Mouse (Mus musculus): ENCODE measurements around the gene Gm28042. TPM values are rescaled to one million over a fixed set of nuclear protein-coding genes. Genes with fewer than 3 reads are reported as not detected.
A peak's percentile ranks its signal among the peaks of the same experiment; 100 is the strongest.

Gene Gm28042
- polyA plus RNA-seq, 1 experiment from 2014 or later: 0.70 TPM

GRCm38 (mm10) chr2:119997354-119997753 lies 29.9 kb upstream of the Gm28042 start:
- 75% methylated on average over 4 of the region's 4 CpGs for WGBS
- no peak for DNase-seq (ENCODE audit: low spot score)
- Histone ChIP-seq H3K4me1 (ENCODE audit: insufficient read depth, low read depth, low read length) (peaks cover 13% of the 10 kb centered on the region), H3K27ac (ENCODE audit: low read length) (no peak overlapping the region), H3K27me3 (replicated peaks; ENCODE audit: insufficient read depth, low read length) (no peaks in the 10 kb centered on the region), H3K4me3 (ENCODE audit: low read depth, low read length) (no peak overlapping the region), H3K4me2 (replicated peaks; ENCODE audit: low read depth, low read length) (no peak overlapping the region), H3K36me3 (ENCODE audit: insufficient read depth, low read length) (no peaks in the 10 kb centered on the region), H3K9me3 (ENCODE audit: low read length) (no peaks in the 10 kb centered on the region), H3K9ac (replicated peaks; ENCODE audit: low read depth) (no peak overlapping the region)
- ATAC-seq: no peak
- TF ChIP-seq EP300 (IDR thresholded peaks at IDR 0.05) (no peak), CTCF (IDR thresholded peaks at IDR 0.05) (no peak)

GRCm38 (mm10) chr2:119999731-120000130 lies 27.6 kb upstream of the Gm28042 start:
- Histone ChIP-seq H3K27me3 (replicated peaks; ENCODE audit: insufficient read depth, low read length) (no peaks in the 10 kb centered on the region), H3K4me1 (ENCODE audit: insufficient read depth, low read depth, low read length) (peaks cover 13% of the 10 kb centered on the region), H3K36me3 (ENCODE audit: insufficient read depth, low read length) (no peaks in the 10 kb centered on the region; the same call in 1 of the 2 replicates), H3K9ac (replicated peaks; ENCODE audit: low read depth) (no peak overlapping the region), H3K9me3 (ENCODE audit: low read length) (no peaks in the 10 kb centered on the region), H3K4me2 (replicated peaks; ENCODE audit: low read depth, low read length) (no peak overlapping the region), H3K27ac (ENCODE audit: low read length) (no peak overlapping the region), H3K4me3 (ENCODE audit: low read depth, low read length) (no peak overlapping the region)
- WGBS: 77% methylated on average over 2 of the region's 2 CpGs
- 0 out of 2 replicates have a peak, but pooled peaks have one; percentile 37 for ATAC-seq
- no peak; the same call in 1 of the 2 replicates for TF ChIP-seq EP300 (IDR thresholded peaks at IDR 0.05)
- TF ChIP-seq CTCF (IDR thresholded peaks at IDR 0.05): no peak
- peak; percentile 73 for DNase-seq (ENCODE audit: low spot score)

- peaks cover 4% of the 10 kb centered on the region; the same call in 1 of the 2 replicates for H3K4me1 ChIP-seq (ENCODE audit: insufficient read depth, low read depth, low read length)
- H3K27me3 ChIP-seq (replicated peaks; ENCODE audit: insufficient read depth, low read length): no peaks in the 10 kb centered on the region
- TF ChIP-seq EP300 (IDR thresholded peaks at IDR 0.05) (no peak), CTCF (IDR thresholded peaks at IDR 0.05) (no peak)
- 49% methylated on average over 3 of the region's 3 CpGs for WGBS
- H3K4me2 ChIP-seq (replicated peaks; ENCODE audit: low read depth, low read length): no peak overlapping the region
- no peak overlapping the region for H3K4me3 ChIP-seq (ENCODE audit: low read depth, low read length)
- DNase-seq (ENCODE audit: low spot score) (peak; percentile 89), ATAC-seq (peak; percentile 95)
- H3K36me3 ChIP-seq (ENCODE audit: insufficient read depth, low read length): no peaks in the 10 kb centered on the region; the same call in 1 of the 2 replicates
- no peak overlapping the region for H3K9ac ChIP-seq (replicated peaks; ENCODE audit: low read depth)
- peak overlapping the region; percentile 85 for H3K27ac ChIP-seq (ENCODE audit: low read length)
- no peaks in the 10 kb centered on the region for H3K9me3 ChIP-seq (ENCODE audit: low read length)
Measured at GRCm38 (mm10) chr2:120000882-120001584, 26.3 kb upstream of the Gm28042 start.

- Histone ChIP-seq H3K9ac (replicated peaks; ENCODE audit: low read depth) (no peak overlapping the region), H3K27me3 (replicated peaks; ENCODE audit: insufficient read depth, low read length) (no peaks in the 10 kb centered on the region), H3K4me2 (replicated peaks; ENCODE audit: low read depth, low read length) (no peak overlapping the region), H3K36me3 (ENCODE audit: insufficient read depth, low read length) (no peaks in the 10 kb centered on the region; the same call in 1 of the 2 replicates), H3K4me1 (ENCODE audit: insufficient read depth, low read depth, low read length) (no peaks in the 10 kb centered on the region; the same call in 1 of the 2 replicates), H3K4me3 (ENCODE audit: low read depth, low read length) (no peak overlapping the region), H3K27ac (ENCODE audit: low read length) (peak overlapping the region; percentile 85), H3K9me3 (ENCODE audit: low read length) (no peaks in the 10 kb centered on the region)
- DNase-seq (ENCODE audit: low spot score): no peak
- WGBS: 69% methylated on average over 4 of the region's 4 CpGs
- TF ChIP-seq CTCF (IDR thresholded peaks at IDR 0.05): no peak
- TF ChIP-seq EP300 (IDR thresholded peaks at IDR 0.05): no peak
- ATAC-seq: no peak
Measured at GRCm38 (mm10) chr2:120001956-120002355, 25.3 kb upstream of the Gm28042 start.

GRCm38 (mm10) chr2:120003970-120004369 lies 23.3 kb upstream of the Gm28042 start:
- no peak for DNase-seq (ENCODE audit: low spot score)
- no peaks in the 10 kb centered on the region for H3K9me3 ChIP-seq (ENCODE audit: low read length)
- ATAC-seq: no peak
- H3K27me3 ChIP-seq (replicated peaks; ENCODE audit: insufficient read depth, low read length): no peaks in the 10 kb centered on the region
- no peaks in the 10 kb centered on the region; the same call in 1 of the 2 replicates for H3K36me3 ChIP-seq (ENCODE audit: insufficient read depth, low read length)
- no peaks in the 10 kb centered on the region; the same call in 1 of the 2 replicates for H3K4me1 ChIP-seq (ENCODE audit: insufficient read depth, low read depth, low read length)
- no peak overlapping the region for H3K4me2 ChIP-seq (replicated peaks; ENCODE audit: low read depth, low read length)
- no peak for TF ChIP-seq CTCF (IDR thresholded peaks at IDR 0.05)
- TF ChIP-seq EP300 (IDR thresholded peaks at IDR 0.05): no peak
- no peak overlapping the region for H3K4me3 ChIP-seq (ENCODE audit: low read depth, low read length)
- 78% methylated on average over 2 of the region's 2 CpGs for WGBS
- H3K27ac ChIP-seq (ENCODE audit: low read length): no peak overlapping the region
- H3K9ac ChIP-seq (replicated peaks; ENCODE audit: low read depth): no peak overlapping the region

- DNase-seq (ENCODE audit: low spot score): no peak
- Histone ChIP-seq H3K36me3 (ENCODE audit: insufficient read depth, low read length) (no peaks in the 10 kb centered on the region; the same call in 1 of the 2 replicates), H3K9me3 (ENCODE audit: low read length) (no peaks in the 10 kb centered on the region), H3K4me1 (ENCODE audit: insufficient read depth, low read depth, low read length) (no peaks in the 10 kb centered on the region; the same call in 1 of the 2 replicates), H3K27me3 (replicated peaks; ENCODE audit: insufficient read depth, low read length) (no peaks in the 10 kb centered on the region), H3K9ac (replicated peaks; ENCODE audit: low read depth) (no peak overlapping the region), H3K4me3 (ENCODE audit: low read depth, low read length) (no peak overlapping the region), H3K4me2 (replicated peaks; ENCODE audit: low read depth, low read length) (no peak overlapping the region), H3K27ac (ENCODE audit: low read length) (no peak overlapping the region)
- no peak for TF ChIP-seq CTCF (IDR thresholded peaks at IDR 0.05)
- 92% methylated on average over 7 of the region's 7 CpGs for WGBS
- ATAC-seq: no peak
Measured at GRCm38 (mm10) chr2:120006696-120007095, 20.6 kb upstream of the Gm28042 start.

All from lung, postnatal 0 days (tissue).